Mouse (Mus musculus) cerebellum, postnatal 4 days (tissue): ENCODE data around the gene Cutc.

Experiments used
- DNase-seq, 2 experiments: peaks; one replicate each; pipeline ENCODE4 v3.0.0; 2022; ENCODE audit warnings: low spot score in 2 of 2, mixed read lengths in 1 of 2

Cutc gene

DNA sequence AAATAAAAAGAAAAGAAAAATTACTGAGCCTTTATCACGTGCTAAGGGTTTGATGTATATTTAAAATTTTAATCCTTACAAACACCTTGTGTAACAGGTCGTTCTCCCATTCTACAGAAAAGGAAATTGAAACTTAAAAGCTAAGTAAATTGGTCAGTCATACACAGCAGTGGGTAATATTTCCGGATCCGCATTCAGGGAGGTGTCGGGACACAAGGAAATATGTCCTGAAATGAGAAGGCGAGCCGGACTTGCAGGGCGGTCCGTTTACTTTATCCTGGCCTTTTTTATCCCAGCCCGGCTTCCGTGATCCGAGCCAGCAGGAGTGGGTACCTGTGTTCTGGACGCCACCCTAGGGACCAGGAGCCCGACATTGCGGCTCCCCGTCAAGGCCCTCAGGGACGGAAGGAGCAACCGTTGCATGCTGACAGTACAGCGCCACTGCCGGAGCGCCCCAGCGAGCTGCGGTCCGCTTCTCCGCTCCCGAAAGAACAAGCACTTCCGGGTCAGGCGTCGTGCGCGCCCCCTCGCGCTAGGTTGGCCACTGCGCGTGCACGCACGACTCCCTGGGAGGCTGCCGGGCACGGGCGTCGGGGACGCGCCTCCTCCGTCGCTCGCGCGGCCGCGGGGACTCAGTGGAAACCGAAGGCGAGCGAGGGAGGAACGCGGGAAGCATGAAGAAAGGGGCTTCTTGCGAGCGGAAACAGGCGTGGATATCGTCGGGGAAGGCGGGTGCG is at the start of gene Cutc, which contains the start of gene Cox15:
Gene Cutc (plus strand): TSS at position 508 of the 737 bp plus-strand sequence.
Gene Cox15 (minus strand): TSS at position 512 of the 737 bp plus-strand sequence.
- DNase-seq, result peak; percentile 93 to 98

DNA sequence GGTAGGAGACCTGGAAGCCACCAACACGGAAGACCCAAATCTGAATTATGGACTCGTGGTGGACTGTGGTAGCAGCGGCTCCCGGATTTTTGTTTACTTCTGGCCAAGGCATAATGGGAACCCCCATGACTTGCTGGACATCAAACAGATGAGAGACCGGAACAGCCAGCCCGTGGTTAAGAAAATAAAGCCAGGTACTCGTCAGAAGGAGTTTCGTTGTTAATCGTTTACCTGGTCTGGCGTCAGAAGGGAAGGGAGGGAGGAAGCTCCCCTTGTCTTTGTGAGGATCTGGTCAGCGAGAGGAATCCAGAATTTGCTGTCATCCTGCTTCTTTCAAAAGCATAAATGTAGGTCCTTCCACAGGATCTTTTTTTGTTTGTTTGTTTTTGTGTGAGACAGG is 48.6 kb upstream of the Cutc start:
- no peak for DNase-seq

DNA sequence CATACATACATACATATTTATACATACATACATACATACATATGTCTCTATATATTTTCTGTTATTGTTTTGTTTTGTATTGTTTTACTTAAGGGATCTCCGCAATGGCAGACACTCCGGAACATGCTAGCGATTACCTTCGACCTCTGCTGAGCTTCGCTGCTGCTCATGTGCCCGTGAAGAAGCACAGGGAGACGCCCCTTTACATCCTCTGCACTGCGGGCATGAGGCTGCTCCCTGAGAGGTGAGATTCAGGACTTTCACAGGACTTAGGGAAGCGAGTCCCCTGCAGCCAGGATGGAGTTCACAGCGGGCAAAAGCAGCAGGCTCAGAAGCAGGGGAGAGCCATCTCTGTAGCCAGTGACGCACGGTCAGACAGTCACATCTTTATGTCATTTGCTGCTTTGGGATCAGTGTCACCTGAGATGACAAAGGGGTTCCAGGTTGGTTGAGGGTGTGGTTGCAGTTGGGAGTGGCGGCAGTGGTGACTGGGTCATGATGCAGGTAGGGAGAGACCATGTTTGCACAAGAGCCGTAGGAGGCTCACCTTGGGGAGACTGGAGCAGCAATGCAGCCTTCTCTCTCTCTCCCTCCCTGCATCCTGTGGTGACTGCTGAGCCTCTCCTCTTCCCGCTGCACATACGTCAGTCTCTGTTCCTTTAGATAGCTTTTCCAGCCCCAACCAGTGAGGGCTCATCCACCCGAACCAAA is 47.9 kb upstream of the Cutc start:
- no peak for DNase-seq

DNA sequence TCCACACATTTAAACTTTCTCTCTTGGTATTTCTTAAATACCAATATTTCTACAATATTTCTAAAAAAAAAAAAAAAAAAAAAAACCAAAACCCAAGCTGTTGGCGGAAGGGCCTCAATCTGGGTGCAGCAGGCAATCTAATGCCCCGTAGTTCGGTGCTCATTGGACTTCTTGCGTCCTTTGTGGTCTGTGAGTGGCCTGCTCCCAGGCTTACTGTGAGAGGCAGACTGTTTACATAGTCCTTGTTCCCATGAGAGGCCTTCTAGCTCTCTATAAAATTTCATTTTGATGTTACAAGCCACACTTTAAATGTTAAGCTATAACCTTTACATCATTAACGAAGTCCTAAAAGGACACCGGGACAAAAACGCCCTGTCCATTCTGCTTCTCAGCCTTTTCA is 44.6 kb upstream of the Cutc start:
- DNase-seq, result no peak

DNA sequence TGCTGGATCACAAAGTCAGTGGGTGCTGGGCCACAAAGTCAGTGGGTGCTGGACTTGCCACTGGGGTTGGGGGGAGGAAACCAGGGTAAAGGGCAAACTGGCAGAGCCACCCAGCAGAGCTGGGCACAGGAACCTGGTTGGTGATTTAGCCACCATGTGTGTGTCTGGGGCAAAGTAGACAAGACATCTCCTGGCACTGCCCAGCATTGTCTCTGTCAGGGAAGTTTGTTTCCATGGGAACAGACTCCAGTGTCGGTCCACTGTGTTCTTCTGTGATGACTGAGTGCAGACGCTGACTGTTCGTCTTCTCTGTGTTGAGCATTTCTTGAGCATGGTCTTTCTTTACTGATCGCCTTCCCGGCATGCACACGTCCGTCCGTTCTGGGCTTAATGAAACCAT is 43.5 kb upstream of the Cutc start:
- DNase-seq, result no peak

DNA sequence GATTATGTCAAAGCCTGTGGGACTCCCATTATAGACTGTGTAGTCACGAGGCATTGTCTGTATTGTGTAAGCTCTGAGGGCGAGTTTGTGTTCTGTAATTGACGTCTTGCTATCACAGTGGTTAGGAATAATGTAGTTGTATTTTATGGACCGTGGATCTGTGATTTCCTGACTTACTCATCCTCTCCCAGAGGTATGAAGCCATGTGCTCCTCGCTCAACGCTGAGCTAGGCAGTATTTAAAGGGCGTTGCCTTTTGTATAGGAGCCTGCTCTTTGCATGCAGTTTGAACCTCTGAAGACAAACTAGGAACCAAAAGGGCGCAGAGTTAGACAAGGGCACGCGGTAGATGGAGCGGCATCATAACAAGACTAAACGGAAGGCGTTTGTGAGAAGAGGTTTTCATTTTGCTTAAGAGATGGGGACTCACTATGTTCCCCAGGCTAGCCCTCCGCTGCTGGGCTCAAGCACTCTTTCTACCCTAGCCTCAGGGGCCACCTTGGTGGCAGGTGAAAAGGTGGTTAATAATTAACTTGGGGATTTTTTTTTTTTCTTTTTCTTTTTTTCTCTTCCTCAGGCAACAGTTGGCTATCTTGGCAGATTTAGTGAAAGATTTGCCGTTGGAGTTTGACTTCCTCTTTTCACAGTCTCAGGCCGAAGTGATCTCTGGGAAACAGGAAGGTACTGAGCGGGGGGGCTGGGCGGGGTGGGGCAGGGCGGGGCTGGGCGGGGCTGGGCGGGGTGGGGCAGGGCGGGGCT is 41.5 kb upstream of the Cutc start:
- no peak for DNase-seq

DNA sequence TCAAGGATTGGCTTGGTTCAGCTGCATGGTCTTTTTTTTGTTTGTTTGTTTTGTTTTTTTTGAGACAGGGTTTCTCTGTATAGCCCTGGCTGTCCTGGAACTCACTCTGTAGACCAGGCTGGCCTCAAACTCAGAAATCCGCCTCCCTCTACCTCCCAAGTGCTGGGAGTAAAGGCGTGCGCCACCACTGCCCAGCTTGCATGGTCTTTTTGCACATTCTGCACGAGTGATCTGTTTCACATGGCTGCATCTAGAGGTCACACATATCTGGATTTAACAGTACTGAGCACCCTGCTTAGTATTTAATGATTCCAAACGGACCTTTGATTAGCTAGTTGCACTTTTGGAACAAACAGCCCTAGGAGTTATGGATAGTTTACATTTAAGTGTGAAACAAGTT is 40.8 kb upstream of the Cutc start:
- no peak for DNase-seq

DNA sequence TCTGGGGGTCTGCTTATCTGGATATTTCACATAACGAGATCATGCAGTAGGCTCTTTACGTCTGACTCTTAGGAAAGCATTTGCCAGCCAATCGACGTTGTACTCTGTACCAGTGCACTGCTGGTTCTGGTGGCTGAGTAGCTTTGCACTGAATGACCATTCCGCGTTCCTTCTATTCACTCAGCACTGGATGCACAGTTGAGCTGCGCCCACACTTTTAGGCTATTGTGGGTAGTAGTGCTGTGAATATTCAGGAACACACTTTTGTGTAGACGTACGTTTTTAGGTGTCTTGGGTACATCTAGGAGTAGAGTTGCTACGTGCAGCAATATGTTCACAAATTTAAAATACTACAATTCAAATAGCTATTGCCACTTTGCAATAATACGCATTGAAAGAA is 32.7 kb upstream of the Cutc start:
- no peak for DNase-seq

DNA sequence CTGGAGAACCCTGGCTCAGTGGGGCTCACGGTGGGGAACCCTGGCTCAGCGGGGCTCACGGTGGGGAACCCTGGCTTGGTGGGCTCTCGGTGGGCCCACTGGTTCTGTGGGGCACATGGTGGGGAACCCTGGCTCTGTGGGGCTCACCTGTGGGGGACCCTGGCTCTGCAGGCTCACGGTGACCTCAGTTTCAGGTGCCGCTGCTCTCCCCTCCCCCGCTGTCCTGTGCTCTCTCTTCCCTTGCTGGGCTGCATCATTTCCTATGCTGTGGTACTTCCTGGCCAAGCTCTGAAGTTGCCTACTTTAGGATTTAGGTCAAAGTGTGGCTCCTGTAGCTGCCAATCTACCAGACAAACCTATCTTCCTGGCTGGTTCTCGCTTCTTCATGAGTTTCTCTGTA is 29.9 kb upstream of the Cutc start:
- DNase-seq, result no peak

DNA sequence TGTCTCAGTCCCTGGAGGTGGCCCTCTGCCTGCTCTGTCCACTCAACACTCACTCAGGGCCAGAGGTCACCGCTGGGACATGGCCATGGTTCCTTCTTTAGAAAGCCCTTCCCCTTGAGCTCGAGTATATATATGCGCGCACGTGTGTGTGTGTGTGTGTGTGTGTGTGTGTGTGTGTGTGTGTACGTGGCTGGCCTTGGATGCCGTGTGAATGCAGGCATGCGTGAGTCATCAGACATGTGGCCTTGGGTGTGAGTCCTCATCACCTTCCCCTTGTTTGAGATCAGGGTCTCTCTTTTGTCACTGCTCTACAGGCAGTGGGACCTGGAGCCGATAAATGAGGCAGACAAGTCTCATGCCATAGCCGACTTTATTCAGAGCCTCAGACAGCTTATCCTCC is 29.3 kb upstream of the Cutc start:
- DNase-seq, result no peak

DNA sequence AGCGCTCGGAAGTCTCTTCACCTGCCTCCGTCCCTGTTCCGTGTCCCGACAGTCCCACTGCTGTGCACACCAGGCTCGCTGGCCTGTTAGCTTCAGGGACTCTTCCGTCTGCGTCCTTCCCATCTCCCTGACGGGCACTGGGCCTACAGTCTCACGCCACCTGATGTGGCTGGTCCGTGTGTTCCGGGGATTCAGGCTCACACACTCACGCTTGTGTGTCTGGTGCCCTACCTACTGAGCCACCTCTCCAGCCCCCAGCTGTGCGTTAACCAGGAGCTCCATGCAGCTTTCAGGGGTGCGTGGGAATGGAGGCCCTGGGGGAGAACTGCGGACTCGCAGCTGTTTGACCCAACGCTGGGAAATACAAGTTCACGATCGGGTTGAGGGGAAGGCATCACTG is 28.6 kb upstream of the Cutc start:
- DNase-seq, result no peak

DNA sequence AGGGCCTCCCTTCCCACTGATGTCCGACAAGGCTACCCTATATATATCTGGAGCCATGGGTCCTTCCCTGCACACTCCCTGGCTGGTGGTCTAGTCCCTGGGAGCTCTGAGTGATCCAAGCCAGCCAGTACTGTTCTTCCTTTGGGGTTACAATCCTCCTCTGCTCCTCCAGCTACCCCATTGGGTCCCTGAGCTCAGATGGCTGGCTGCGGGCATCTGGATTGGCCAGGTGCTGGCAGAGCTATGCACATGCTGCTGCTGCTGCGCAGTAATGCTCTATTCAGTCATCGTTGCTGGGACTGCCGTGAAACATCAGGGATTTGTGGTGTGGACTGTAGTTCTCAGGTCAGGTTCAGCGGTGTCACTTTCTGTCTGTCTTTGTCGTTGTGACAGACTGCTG is 28.0 kb upstream of the Cutc start:
- no peak for DNase-seq

DNA sequence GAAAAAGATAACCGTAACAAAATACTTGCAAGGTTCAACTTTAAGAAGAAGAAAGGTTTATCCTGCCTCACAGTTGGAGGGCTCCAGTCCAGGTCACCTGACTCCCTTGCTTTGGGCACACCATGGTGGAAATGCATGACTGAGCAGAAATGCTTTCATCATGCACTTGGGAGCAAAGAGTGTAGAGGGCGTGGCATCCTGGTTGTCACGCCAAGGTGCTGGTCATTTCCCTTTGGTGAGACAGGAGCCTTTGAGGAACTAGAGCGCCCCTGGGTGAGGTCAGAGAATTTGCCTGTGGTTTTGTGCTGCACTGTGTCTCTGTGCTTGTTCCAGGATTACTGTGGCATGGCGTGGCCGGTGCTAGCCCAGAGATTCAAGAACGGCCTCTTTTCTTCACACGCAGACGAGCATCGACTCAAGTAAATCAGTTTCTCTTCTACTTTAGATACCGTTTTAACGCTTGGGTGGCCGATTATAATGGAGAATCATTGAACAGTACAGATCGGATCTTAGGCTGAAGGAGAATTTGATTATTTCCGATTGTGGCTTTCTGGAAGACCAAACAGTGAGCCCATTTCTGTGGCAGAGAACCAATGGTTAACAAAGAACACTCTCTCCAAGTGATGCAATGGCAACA is 26.2 kb upstream of the Cutc start:
- no peak for DNase-seq

DNA sequence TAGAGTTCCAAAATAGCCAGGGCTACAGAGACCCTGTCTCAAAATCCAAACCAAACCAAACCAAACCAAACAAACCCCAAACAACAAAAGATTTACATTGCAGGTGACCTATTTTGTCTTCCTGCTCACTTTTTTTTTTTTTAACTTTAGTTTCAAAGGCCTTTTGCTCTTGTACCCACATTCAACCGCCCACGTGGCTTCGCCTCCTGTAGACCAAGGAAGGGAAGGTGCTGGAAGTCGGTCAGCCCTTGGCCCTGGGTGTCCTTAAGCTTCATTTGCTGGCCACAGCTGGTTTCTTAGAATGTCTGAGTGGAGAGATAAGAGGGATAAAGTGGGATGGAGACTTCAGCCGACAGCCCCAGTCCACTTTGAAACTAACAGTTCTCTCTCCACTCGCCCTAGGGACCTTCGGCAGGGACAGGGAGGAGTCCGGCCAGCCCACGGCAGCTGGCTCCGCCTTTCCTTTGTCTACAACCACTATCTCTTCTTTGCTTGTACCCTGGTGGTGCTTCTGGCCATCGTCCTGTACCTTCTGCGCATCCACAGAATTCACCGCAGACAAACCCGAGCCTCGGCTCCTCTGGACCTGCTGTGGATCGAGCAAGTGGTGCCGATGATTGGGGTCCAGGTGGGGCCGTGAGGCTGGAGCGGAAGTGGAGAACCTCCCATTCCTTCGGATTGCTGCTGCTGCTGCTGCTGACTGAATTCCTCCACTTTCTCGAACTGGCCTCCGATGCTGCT is 23.3 kb upstream of the Cutc start:
- no peak for DNase-seq

DNA sequence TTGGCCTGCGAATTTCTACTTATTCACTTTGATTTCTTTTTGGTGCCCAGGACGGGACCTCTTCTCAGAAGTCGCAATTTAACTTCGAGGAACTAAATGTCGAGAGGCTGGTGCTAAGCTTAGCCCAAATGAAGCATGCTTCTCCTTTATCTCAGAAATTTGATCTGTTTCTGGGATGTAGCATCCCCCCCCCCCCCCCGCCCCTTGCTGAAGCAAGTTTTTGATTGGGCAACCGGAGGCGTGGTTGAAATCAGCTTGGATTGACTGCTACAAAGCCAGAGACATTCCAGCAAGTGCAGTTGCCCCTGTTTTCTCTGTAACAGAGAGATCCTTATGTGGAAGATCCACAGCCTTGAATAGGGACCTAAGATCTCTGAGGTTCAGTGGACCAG is 22.8 kb upstream of the Cutc start:
- no peak for DNase-seq

DNA sequence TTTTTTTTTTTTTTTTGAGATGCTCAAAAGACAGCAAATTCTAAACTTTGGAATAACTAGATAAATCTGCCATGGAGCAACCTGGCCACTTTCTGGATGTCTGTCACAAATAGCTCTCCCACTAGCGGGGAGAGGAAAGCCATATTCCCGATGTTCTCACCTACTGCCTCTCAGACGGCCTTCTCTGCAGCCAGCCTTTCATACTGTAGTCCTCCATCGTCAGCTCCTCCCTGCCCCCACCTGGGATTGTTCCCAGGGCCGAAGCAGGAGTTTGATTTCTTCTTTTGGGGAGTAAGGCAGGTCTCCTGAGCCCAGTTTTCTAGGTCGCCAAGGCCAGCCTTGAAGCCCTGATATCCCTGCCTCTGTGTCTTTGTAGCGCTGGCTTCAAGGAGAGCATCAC is 21.6 kb upstream of the Cutc start:
- DNase-seq, result no peak

DNA sequence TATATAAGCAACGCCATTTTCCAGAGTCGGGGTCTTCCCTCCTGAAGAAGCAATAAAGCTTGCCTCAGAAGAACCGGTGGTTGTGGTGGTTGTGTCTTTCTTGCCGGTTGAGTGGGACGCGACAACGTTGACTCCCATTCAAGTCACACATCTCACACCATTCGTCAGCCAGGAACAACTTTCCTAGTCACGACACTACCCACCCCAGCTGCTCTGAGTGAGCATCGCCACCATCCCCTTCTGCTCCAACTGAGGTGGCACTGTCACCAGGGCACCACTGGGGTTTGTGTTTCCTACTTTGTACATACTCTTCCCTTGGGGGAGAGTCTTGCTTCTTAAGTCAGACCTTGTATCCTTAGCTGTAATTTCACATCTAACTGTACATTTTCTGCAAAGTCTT is 14.4 kb upstream of the Cutc start:
- no peak for DNase-seq

DNA sequence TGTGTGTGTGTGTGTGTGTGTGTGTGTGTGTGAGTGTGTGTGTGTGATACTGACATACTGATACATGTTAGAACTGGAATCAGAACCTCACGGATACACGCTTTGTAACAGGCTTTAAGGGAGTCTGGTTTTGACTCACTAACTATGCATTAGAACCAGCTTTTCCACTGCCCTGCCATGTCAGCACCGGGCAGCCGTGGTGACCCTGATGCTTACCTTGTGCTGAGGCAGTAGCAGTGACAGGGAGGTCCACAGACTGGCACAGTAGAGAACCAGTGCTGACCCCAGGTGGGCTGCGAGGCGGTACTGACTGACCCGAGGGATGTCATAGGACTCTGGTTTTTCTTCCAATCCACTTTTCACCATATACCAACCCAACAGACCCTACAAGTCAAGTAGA is 9.4 kb upstream of the Cutc start:
- no peak for DNase-seq

DNA sequence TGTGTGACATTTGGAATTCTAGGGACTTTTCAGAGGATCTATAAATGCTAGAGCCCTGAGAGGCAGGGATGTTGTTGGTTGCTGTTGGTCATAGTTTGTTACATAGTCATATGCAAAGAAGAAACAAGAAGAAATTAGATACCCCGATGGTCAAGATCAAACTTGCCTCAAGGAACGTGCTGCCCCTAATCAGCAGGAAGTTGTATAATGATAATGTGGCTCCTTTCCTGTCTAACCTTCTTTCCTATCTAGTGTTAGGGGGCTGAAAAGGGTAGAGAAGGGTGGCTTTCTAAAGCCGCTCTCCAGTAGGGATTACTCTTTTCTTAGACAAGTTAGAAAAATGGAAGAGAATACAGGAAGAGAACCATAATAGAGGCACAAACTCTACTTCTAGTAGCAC is 7.1 kb upstream of the Cutc start:
- no peak for DNase-seq

DNA sequence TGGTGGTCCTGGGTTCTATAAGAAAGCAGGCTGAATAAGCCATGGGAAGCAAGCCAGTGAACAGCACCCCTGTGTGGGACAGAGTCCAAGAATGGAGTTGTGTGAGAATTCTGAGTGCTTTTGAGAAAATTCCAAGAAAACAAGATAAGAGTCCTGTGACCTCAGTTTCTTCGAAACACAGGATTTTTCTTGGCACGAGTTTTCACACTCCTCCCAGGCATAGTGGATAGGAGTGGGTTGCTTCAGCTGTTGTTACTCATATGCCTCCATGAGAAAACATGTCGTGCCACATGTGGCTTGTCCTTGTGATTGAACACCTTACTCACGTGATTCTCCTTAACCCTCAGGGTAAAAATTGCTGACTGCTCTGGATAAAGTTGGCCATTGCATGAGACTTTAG is 4.9 kb upstream of the Cutc start:
- DNase-seq, result no peak

DNA sequence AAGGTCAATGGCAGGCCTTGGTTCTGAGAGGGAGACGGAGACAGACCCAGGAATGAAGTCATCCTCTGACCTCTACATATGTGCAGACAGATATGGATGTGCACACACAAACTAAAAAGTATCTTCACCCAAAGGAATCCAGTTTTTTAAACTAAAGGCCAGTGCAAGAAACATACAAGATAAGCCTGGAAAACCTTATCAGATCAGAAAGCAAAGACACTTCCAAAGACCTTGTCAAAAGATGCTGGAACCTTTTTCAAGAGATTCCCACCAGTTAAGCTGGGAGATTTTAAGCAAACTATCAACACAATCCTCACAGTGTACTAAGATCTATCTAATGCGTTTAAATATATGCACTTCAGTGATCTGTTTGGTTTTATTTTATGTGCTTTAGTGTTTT is 2.8 kb upstream of the Cutc start:
- DNase-seq, result no peak
